In genomic region chr16:96691576-96691975, GRCm38 (mm10) we compare ENCODE assay signal across 22 mouse cellular contexts.
"Had no signal": no experiment of that assay in that cellular context is flagged by ENCODE, and none has a peak within 500 bp of the region (broad histone marks: within the 10 kb centered on the region; RNA-seq: fewer than 3 reads in every experiment).

No protein-coding gene starts in this region.

- H3K4me3 ChIP-seq: limb, embryonic 10.5 days; limb, embryonic 13.5 days; liver, embryonic 12.5 days; liver, embryonic 15.5 days; lung, embryonic 15.5 days; megakaryocyte, embryonic 14.5 days; midbrain, embryonic 10.5 days; myocyte; neural tube, embryonic 13.5 days had no signal

- H3K9ac ChIP-seq: limb, embryonic 13.5 days; liver, embryonic 12.5 days; liver, embryonic 15.5 days; lung, embryonic 15.5 days; neural tube, embryonic 13.5 days had no signal

- H3K9me3 ChIP-seq: limb, embryonic 10.5 days; limb, embryonic 13.5 days; liver, embryonic 12.5 days; liver, embryonic 15.5 days; lung, embryonic 15.5 days; megakaryocyte, embryonic 14.5 days; midbrain, embryonic 10.5 days; neural tube, embryonic 13.5 days had no signal

- H3K27me3 ChIP-seq: limb, embryonic 13.5 days; liver, embryonic 12.5 days; liver, embryonic 15.5 days; lung, embryonic 15.5 days; neural tube, embryonic 13.5 days had no signal

- H3K4me1 ChIP-seq: limb, embryonic 10.5 days; limb, embryonic 13.5 days; liver, embryonic 12.5 days; liver, embryonic 15.5 days; lung, embryonic 15.5 days; megakaryocyte, embryonic 14.5 days had no signal

- DNase-seq: kidney, adult 18-20 months; kidney, adult 9 months; kidney, postnatal 14 days; kidney, postnatal 4 days; liver; lung, adult 18-20 months; lung, postnatal 10 days; lung, postnatal 36 days; retina, postnatal 1 day; right cerebral cortex, postnatal 4 days; thymus, postnatal 25 days had no signal

- H3K27ac ChIP-seq: limb, embryonic 10.5 days; limb, embryonic 13.5 days; liver, embryonic 12.5 days; liver, embryonic 15.5 days; lung, embryonic 15.5 days; midbrain, embryonic 10.5 days; neural tube, embryonic 13.5 days; stomach, postnatal 0 days had no signal

- ATAC-seq: intestine, embryonic 16.5 days; liver, embryonic 12.5 days had no signal

- H3K36me3 ChIP-seq: limb, embryonic 10.5 days; limb, embryonic 13.5 days; liver, embryonic 12.5 days; liver, embryonic 15.5 days; lung, embryonic 15.5 days; midbrain, embryonic 10.5 days; neural tube, embryonic 13.5 days had no signal

- H3K4me2 ChIP-seq: limb, embryonic 13.5 days; liver, embryonic 12.5 days; liver, embryonic 15.5 days; lung, embryonic 15.5 days; neural tube, embryonic 13.5 days had no signal
